Mouse (Mus musculus) CD4-positive, CD25-positive, alpha-beta regulatory T cell, adult 4 months (primary cell): ENCODE results near the gene Lactb. TPM values are rescaled to one million over a fixed set of nuclear protein-coding genes. Genes with fewer than 3 reads are reported as not detected.

Experiments used
- ATAC-seq: one replicate; pipeline ENCODE4 v1.8.0; 2017
- polyA plus RNA-seq, 2 experiments: library from polyadenylated mRNA; unstranded; fragments of 100-300 nt; shearing (Covaris generic); gene quantifications; one replicate each; pipeline ENCODE4 v1.2.1; 2017

The Lactb gene
- polyA plus RNA-seq, 2 experiments from 2014 or later = 3.0 to 5.8 TPM

- ATAC-seq = no peak
Observed at GRCm38 (mm10) chr9:66978468-66978867, 3.2 kb upstream of the Lactb start.

GRCm38 (mm10) chr9:66977982-66978381 lies 2.7 kb upstream of the Lactb start:
- ATAC-seq = no peak

DNA sequence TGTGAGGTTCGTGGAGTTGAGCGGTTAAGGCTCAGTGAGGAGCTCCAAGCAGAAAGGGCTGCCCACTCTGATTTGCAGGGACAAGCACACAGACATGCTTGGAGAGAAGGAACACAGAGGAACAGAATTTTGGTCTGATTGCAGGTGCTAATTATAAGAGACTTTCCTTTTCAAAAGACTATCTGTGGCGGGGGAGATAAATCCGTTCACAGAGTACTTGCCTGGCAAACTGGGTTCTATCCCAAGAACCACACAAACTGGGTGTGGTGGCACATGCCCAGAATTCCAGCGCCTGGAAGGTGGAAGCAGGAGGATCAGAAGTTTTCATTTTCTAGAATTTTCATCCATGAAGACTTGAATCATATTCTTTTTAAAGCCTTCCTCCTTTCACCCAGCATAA lies 1.8 kb upstream of the Lactb start:
- no peak for ATAC-seq

- peak; percentile 86 for ATAC-seq
Observed at GRCm38 (mm10) chr9:66974721-66975225, 511 bp downstream of the Lactb start.

- no peak for ATAC-seq
Observed at GRCm38 (mm10) chr9:66971116-66971515, 4.2 kb downstream of the Lactb start.

GRCm38 (mm10) chr9:66967492-66967891 lies 7.8 kb downstream of the Lactb start:
- ATAC-seq = no peak

- ATAC-seq = no peak
Observed at GRCm38 (mm10) chr9:66961478-66961877, 13.8 kb downstream of the Lactb start.

- no peak for ATAC-seq
Observed at GRCm38 (mm10) chr9:66957451-66957850, 17.8 kb downstream of the Lactb start.

- ATAC-seq = no peak
Observed at GRCm38 (mm10) chr9:66952886-66953285, 22.4 kb downstream of the Lactb start.

DNA sequence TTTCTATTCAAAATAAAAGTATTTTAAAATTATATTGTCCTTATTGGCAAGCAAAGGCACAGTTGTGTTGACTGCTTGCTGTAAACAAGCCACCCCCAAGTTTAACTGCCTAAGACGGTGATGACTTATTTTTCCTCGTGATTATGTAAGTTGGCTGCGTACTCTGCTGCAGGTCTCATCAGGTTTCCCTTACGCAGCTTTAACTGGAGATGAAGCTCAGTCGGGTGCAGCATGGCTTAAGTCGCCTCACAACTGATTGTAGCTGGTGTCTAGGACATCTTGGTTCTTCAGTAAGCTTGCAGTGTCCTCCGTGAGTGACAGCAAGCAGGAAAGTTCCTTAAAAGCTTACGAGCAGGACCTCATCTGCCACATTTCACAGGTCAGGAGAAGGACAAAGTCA lies 23.0 kb downstream of the Lactb start:
- ATAC-seq = no peak

GRCm38 (mm10) chr9:66948536-66948935 lies 26.7 kb downstream of the Lactb start:
- ATAC-seq = no peak

- ATAC-seq = peak; percentile 92
Observed at GRCm38 (mm10) chr9:66945647-66946641, 29.3 kb downstream of the Lactb start, which contains the start of gene Rps27l. Gene Rps27l (plus strand): TSS chr9:66946086.

DNA sequence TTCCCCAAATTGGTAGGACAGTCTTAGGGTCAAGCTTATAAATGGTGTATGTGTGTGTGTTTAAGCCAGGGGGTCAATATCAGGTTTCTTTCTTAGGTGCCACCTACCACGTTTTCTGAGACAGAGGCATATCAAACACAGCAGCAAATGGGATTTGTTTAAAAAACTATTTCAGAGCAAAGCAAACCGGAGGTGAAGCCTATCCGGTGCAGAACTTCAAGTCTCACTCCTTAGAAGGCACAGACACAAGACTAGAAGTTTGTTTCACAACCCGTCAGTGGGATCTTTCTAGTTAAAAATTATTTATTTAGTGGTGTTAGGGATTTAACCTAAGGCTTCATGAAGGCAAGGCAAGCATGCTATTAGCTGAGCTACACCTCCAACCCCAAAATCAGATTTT lies 30.1 kb downstream of the Lactb start:
- ATAC-seq = no peak

DNA sequence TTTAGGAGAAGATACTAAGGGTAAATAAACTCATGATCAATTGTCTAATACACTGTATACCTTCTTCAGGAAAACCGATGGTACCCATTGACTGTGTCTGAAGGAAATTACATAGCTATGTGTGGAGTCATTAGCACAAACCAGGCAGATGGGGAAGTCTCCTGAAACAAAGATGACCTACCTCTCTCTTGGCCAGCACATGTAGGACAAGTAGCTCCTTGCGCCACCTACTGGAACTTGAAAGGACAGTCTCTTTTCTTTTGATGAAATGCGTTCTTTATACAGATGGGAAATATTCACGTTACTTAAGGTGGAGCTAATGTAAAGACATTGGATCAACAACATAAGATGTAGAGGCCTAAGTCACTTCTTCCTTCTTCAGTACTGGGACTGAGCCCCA lies 36.4 kb downstream of the Lactb start:
- ATAC-seq = peak; percentile 80

GRCm38 (mm10) chr9:66937507-66937906 lies 37.8 kb downstream of the Lactb start:
- no peak for ATAC-seq

DNA sequence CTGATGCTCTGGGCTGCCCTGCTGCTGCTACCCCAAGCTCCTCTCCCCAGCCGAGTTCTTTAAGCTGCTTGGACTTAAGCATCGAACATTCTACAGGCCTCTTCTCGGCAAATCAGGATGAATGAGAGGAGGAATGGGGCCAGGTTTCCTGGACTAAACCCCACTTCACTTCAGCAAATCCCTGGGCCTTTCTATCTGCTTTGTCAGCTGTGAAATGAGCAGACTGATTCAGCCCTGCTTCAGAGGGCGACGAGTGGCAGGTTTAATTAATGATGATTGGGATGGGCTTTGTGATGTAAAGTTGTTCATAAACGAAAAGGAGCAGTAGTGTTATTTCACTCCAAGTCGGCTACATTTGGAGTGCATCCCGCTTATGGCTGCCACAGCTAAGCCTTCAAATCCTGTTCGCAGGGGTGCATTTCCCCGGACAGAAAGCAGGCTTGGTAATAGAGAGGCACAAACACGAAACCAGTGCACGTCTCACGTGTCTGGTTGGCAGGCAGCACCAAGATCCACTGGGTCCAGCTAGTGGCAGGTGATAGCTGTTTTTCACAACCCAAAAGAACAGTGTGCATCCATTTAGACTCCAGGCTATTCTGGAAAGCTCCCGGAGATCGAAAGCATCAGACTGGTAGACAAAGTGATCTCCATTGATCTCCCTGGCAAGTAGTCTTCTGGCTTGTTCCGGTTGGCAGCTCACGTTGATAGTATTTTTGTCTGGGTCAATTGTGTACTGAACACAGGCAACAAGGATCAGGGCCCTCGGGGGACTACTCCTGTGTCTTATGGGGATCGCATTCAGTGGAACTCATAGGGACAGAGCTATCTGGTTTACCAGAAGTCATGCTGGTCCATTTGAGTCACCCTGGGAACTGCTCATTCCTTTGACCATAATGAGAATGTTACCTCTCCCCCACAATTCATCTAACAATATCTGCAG lies 41.1 kb downstream of the Lactb start:
- no peak for ATAC-seq

- no peak for ATAC-seq
Observed at GRCm38 (mm10) chr9:66930351-66930750, 44.9 kb downstream of the Lactb start.

DNA sequence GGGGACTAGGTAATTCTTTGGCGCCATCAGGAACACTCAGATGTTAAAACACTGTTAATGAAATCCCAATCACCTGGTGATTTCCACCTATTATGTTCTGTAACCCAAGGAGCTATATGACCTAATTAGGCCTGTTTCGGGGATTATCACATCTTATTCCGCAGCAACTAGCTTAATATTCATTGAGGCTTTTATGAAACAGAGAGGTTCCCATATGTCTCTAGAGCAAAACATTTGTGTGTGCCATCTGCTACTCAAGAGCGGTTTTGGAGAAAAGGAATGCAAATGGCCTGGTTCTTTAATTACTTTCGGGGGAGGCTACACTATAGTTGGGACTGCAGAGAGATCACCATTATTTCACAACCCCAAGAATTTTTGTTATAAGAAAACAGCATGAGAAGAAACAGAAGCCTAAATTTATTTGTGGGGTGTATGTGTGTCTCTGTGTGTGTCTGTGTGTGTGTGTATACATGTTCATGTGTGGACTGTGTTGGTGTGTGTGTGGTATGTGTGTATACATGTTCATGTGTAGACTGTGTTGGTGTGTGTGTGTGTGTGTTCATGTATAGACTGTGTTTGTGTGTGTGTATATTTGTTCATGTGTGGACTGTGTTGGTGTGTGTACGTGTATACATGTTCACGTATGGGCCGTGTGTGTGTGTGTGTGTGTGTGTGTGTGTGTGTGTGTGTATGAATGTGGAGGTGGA lies 47.4 kb downstream of the Lactb start:
- no peak for ATAC-seq

GRCm38 (mm10) chr9:66925853-66926252 lies 49.4 kb downstream of the Lactb start:
- no peak for ATAC-seq

DNA sequence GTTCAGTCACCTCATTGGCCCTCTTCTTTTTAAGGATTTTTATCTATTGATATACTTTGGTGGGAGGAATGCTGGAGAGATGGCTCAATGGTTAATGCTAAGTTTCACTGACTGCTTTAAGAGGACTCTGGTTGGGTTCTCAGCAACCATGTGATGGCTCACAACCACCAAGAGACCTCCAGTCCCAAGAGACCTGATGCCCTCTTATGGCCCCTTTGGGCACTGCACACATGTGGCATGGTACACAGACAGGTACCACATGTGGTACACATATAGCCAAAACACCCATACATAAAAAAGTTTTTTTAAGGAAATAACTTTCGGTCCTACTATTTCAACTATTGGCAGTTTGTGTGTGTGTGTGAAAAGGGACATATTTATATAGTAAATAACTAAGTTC lies 53.2 kb downstream of the Lactb start:
- ATAC-seq = no peak

DNA sequence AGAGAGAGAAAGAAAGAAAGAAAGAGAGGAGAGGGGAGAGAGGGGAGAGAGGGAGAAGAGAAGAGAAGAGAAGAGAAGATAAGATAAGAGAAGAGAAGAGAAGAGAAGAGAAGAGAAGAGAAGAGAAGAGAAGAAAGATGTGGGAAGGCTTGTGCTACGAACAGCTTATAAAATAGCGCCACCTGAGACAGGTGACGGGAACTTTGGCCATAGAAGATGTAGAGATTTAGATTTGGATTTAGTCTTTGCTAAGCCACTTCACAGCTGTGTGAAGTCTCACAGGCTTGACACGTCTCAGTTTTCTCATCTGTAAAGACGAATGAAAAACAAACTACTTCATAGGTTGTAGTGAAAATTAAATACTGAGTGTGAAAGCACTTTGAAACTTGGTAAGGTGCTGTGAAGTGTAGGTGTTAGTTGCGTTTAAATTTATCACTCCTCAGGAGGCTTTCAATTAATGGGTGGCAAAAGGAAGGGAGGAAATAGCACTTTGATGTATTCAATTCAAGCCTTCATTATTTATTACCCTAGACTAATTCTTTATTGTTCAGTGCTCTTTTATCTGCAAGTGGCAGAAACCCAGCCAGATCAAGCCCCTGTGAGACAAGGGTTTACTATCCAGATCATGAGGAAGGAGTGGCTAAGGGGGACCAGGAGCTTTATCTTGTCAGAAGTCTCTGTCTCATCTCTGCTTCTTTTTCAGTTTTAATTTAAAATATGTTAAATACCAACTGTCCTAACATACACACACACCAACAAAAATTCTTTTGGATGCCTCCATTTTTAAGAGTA lies 54.6 kb downstream of the Lactb start:
- no peak for ATAC-seq
